Mouse (Mus musculus) skeletal muscle tissue, adult 2 months (tissue): ENCODE measurements around the gene Camsap2.

Experiments
- DNase-seq: peaks from one replicate; pipeline ENCODE4 v3.0.0-alpha.2; 2012; ENCODE audit warnings: low read depth, low spot score

Gene Camsap2

GRCm38 (mm10) chr1:136223758-136224342 is 122.1 kb downstream of the Camsap2 start:
- no peak for DNase-seq

- no peak for DNase-seq
Observed at GRCm38 (mm10) chr1:136222386-136222785, 123.5 kb downstream of the Camsap2 start.

GRCm38 (mm10) chr1:136220037-136220871 is 125.7 kb downstream of the Camsap2 start:
- DNase-seq = no peak
